In genomic region chr4:86933026-86933425, GRCm38 (mm10) we compare ENCODE assay signal across 16 mouse cellular contexts. TPM values are rescaled to one million over a fixed set of nuclear protein-coding genes. Genes with fewer than 3 reads are reported as not detected.
DNase-seq lines count a peak whose midpoint lies in the region; ATAC-seq and TF ChIP-seq lines count a peak whose summit lies in the region.
"Had no signal": no experiment of that assay in that cellular context is flagged by ENCODE, and none has a peak within 500 bp of the region (broad histone marks: within the 10 kb centered on the region; RNA-seq: fewer than 3 reads in every experiment).

No protein-coding gene starts in this region.

- H3K9ac ChIP-seq in intestine, postnatal 0 days (ENCODE audit: low read depth, low read length) = no peak overlapping the region
- no peak overlapping the region for H3K9ac ChIP-seq in intestine, embryonic 16.5 days (ENCODE audit: low read depth, low read length)
- no peak overlapping the region for H3K9ac ChIP-seq in midbrain, embryonic 11.5 days (ENCODE audit: low read length)
- H3K9ac ChIP-seq in midbrain, embryonic 14.5 days (replicated peaks; ENCODE audit: low read length) = no peak overlapping the region
- H3K9ac ChIP-seq: heart, embryonic 15.5 days had no signal

- CTCF ChIA-PET in Patski (lab: Charles Lee) = no interaction called here

- no peak for TF ChIP-seq POLR2A in small intestine, adult 2 months (IDR thresholded peaks at IDR 0.05; ENCODE audit: low read depth, low read length)

- in situ Hi-C loops in Patski (cut with MboI; ENCODE audit: low pct_unique_long_range_greater_than_20kb) = no loop called here

- no peaks in the 10 kb centered on the region for H3K9me3 ChIP-seq in intestine, postnatal 0 days (ENCODE audit: control insufficient read depth)
- H3K9me3 ChIP-seq in intestine, embryonic 16.5 days (ENCODE audit: control insufficient read depth, low read length) = no peaks in the 10 kb centered on the region
- H3K9me3 ChIP-seq in midbrain, embryonic 11.5 days (ENCODE audit: control insufficient read depth, low read length) = no peaks in the 10 kb centered on the region
- no peaks in the 10 kb centered on the region for H3K9me3 ChIP-seq in midbrain, embryonic 14.5 days (ENCODE audit: control insufficient read depth, low read length)
- peaks cover 4% of the 10 kb centered on the region; the same call in 1 of the 2 replicates for H3K9me3 ChIP-seq in hindbrain, embryonic 10.5 days
- H3K9me3 ChIP-seq: heart, embryonic 15.5 days had no signal

- peak; percentile 80 for DNase-seq in midbrain, embryonic 11.5 days (ENCODE audit: low spot score, missing footprints)
- DNase-seq in midbrain, embryonic 14.5 days = no peak
- DNase-seq in Patski (ENCODE audit: low read depth, low spot score) = no peak
- no peak for DNase-seq in spleen, postnatal 10 days (ENCODE audit: low spot score in 2 of 2)
- DNase-seq in hindbrain, embryonic 10.5 days (ENCODE audit: low spot score) = no peak
- DNase-seq: adrenal gland, postnatal 36 days; cerebellum, adult 9-10 months; gastrocnemius, postnatal 14 days; lung, postnatal 4 days; right cerebral cortex, postnatal 25 days had no signal

- no peak overlapping the region for H3K4me2 ChIP-seq in intestine, postnatal 0 days (replicated peaks; ENCODE audit: low read depth)
- no peak overlapping the region for H3K4me2 ChIP-seq in intestine, embryonic 16.5 days (ENCODE audit: low read depth, low read length)
- no peak overlapping the region for H3K4me2 ChIP-seq in midbrain, embryonic 11.5 days
- H3K4me2 ChIP-seq in midbrain, embryonic 14.5 days (ENCODE audit: low read length) = no peak overlapping the region
- H3K4me2 ChIP-seq: heart, embryonic 15.5 days had no signal

- POLR2A ChIA-PET in Patski (lab: Charles Lee) = no interaction called here

- no peaks in the 10 kb centered on the region for H3K27me3 ChIP-seq in intestine, postnatal 0 days (replicated peaks; ENCODE audit: control insufficient read depth, insufficient read depth, low read length)
- no peaks in the 10 kb centered on the region for H3K27me3 ChIP-seq in intestine, embryonic 16.5 days (replicated peaks; ENCODE audit: control insufficient read depth, insufficient read depth, low read length)
- H3K27me3 ChIP-seq in midbrain, embryonic 11.5 days (ENCODE audit: control insufficient read depth, insufficient read depth, low read length) = no peaks in the 10 kb centered on the region; the same call in 1 of the 2 replicates
- no peaks in the 10 kb centered on the region for H3K27me3 ChIP-seq in midbrain, embryonic 14.5 days (ENCODE audit: control insufficient read depth, insufficient read depth, low read length)
- no peaks in the 10 kb centered on the region for H3K27me3 ChIP-seq in Patski
- no peaks in the 10 kb centered on the region for H3K27me3 ChIP-seq in small intestine, adult 2 months (ENCODE audit: control insufficient read depth, insufficient read depth, low read length)
- 0 out of 2 replicates have a peak, but pooled peaks cover 8% of the 10 kb centered on the region for H3K27me3 ChIP-seq in hindbrain, embryonic 10.5 days (ENCODE audit: insufficient read depth, poor library complexity, severe bottlenecking)
- H3K27me3 ChIP-seq: heart, embryonic 15.5 days had no signal

- H3K27ac ChIP-seq in intestine, postnatal 0 days (ENCODE audit: low read depth, low read length) = no peak overlapping the region
- H3K27ac ChIP-seq in intestine, embryonic 16.5 days (ENCODE audit: low read length) = no peak overlapping the region
- H3K27ac ChIP-seq in midbrain, embryonic 11.5 days (ENCODE audit: low read depth, low read length) = no peak overlapping the region
- no peak overlapping the region for H3K27ac ChIP-seq in midbrain, embryonic 14.5 days (replicated peaks; ENCODE audit: low read depth, low read length)
- H3K27ac ChIP-seq in small intestine, adult 2 months (ENCODE audit: insufficient read depth, low read depth, low read length) = no peak overlapping the region
- H3K27ac ChIP-seq in hindbrain, embryonic 10.5 days = no peak overlapping the region
- H3K27ac ChIP-seq: heart, embryonic 15.5 days had no signal

- ATAC-seq in intestine, postnatal 0 days = no peak
- ATAC-seq in intestine, embryonic 16.5 days = no peak
- no peak for ATAC-seq in midbrain, embryonic 11.5 days (ENCODE audit: low FRiP score)
- ATAC-seq in midbrain, embryonic 14.5 days (ENCODE audit: low FRiP score, low TSS enrichment) = no peak
- no peak for ATAC-seq in Patski
- ATAC-seq: forebrain, embryonic 14.5 days; inflammation-experienced regulatory T-cells, adult 6 months had no signal

- 85% methylated on average over 6 of the region's 6 CpGs for WGBS in intestine, postnatal 0 days
- WGBS in intestine, embryonic 16.5 days = 86% methylated on average over 6 of the region's 6 CpGs
- WGBS in midbrain, embryonic 11.5 days = 72% methylated on average over 6 of the region's 6 CpGs
- WGBS in midbrain, embryonic 14.5 days = 82% methylated on average over 6 of the region's 6 CpGs
- 82% methylated on average over 6 of the region's 6 CpGs for WGBS in small intestine, adult 2 months
- 81% methylated on average over 6 of the region's 6 CpGs for WGBS in hindbrain, embryonic 10.5 days

- H3K4me3 ChIP-seq in intestine, postnatal 0 days (ENCODE audit: low read depth, low read length) = no peak overlapping the region
- no peak overlapping the region for H3K4me3 ChIP-seq in intestine, embryonic 16.5 days (ENCODE audit: low read length)
- H3K4me3 ChIP-seq in midbrain, embryonic 11.5 days (ENCODE audit: low read depth, low read length) = no peak overlapping the region
- H3K4me3 ChIP-seq in midbrain, embryonic 14.5 days (replicated peaks; ENCODE audit: low read depth, low read length) = no peak overlapping the region
- no peak overlapping the region for H3K4me3 ChIP-seq in small intestine, adult 2 months (ENCODE audit: low read depth, low read length)
- H3K4me3 ChIP-seq in hindbrain, embryonic 10.5 days = no peak overlapping the region
- H3K4me3 ChIP-seq: heart, embryonic 15.5 days had no signal

- TF ChIP-seq CTCF in intestine, postnatal 0 days (IDR thresholded peaks at IDR 0.05; ENCODE audit: low read depth) = peak; percentile 72
- peak; percentile 31 for TF ChIP-seq CTCF in Patski (IDR thresholded peaks at IDR 0.05)
- TF ChIP-seq CTCF in small intestine, adult 2 months (IDR thresholded peaks at IDR 0.05; ENCODE audit: extremely low read depth, insufficient read length, insufficient replicate concordance, low read depth, low read length) = 0 out of 2 replicates have a peak, but pooled peaks have one; percentile 40

- no peaks in the 10 kb centered on the region for H3K36me3 ChIP-seq in intestine, postnatal 0 days (ENCODE audit: control insufficient read depth, insufficient read depth)
- H3K36me3 ChIP-seq in intestine, embryonic 16.5 days (ENCODE audit: control insufficient read depth, insufficient read depth, low read length) = no peaks in the 10 kb centered on the region; the same call in 1 of the 2 replicates
- H3K36me3 ChIP-seq in midbrain, embryonic 11.5 days (ENCODE audit: control insufficient read depth, insufficient read depth, low read length) = no peaks in the 10 kb centered on the region
- peaks cover 6% of the 10 kb centered on the region; the same call in 1 of the 2 replicates for H3K36me3 ChIP-seq in midbrain, embryonic 14.5 days (ENCODE audit: control insufficient read depth, insufficient read depth, low read length)
- peaks cover 1% of the 10 kb centered on the region for H3K36me3 ChIP-seq in small intestine, adult 2 months (ENCODE audit: control insufficient read depth, insufficient read depth, low read length)
- peaks cover 12% of the 10 kb centered on the region for H3K36me3 ChIP-seq in hindbrain, embryonic 10.5 days
- H3K36me3 ChIP-seq: heart, embryonic 15.5 days had no signal

- H3K4me1 ChIP-seq in intestine, postnatal 0 days (replicated peaks; ENCODE audit: control insufficient read depth, insufficient read depth, low read length) = no peaks in the 10 kb centered on the region
- H3K4me1 ChIP-seq in intestine, embryonic 16.5 days (ENCODE audit: control insufficient read depth, insufficient read depth, low read length) = no peaks in the 10 kb centered on the region
- H3K4me1 ChIP-seq in midbrain, embryonic 11.5 days (ENCODE audit: control insufficient read depth, insufficient read depth, low read length) = no peaks in the 10 kb centered on the region
- no peaks in the 10 kb centered on the region for H3K4me1 ChIP-seq in midbrain, embryonic 14.5 days (ENCODE audit: control insufficient read depth, insufficient read depth, low read length)
- no peaks in the 10 kb centered on the region for H3K4me1 ChIP-seq in small intestine, adult 2 months (ENCODE audit: control insufficient read depth, insufficient read depth, insufficient read length, low read length)
- H3K4me1 ChIP-seq in hindbrain, embryonic 10.5 days (replicated peaks) = peaks cover 7% of the 10 kb centered on the region
- H3K4me1 ChIP-seq: heart, embryonic 15.5 days had no signal

RNA-seq across cellular contexts. Expression of gene Acer2, which starts 58.8 kb away (rescaled TPM):
- 9.3 and 9.7 TPM in 2 replicates for polyA plus RNA-seq in intestine, postnatal 0 days (2015; fragmentation: Nextera tagmentation; extraction: Ambion mirVana)
- 17.7 and 20.6 TPM in 2 replicates for polyA plus RNA-seq in intestine, embryonic 16.5 days (2015; fragmentation: Nextera tagmentation; extraction: Ambion mirVana)
- polyA plus RNA-seq in midbrain, embryonic 11.5 days (2014; fragmentation: Nextera tagmentation; extraction: Ambion mirVana) = 7.0 and 9.2 TPM in 2 replicates
- 22.5 and 26.8 TPM in 2 replicates for polyA plus RNA-seq in midbrain, embryonic 14.5 days (2014; fragmentation: Nextera tagmentation; extraction: Ambion mirVana)
- not detected for polyA plus RNA-seq in Patski (2021)
- polyA plus RNA-seq in small intestine, adult 2 months (2012; rRNA removed) = 2.8 and 8.8 TPM in 2 replicates
- 9.4 and 11.3 TPM in 2 replicates for polyA plus RNA-seq in hindbrain, embryonic 10.5 days (2016; fragmentation: Nextera tagmentation; extraction: Ambion mirVana)
